ENCODE assay signal across 39 mouse cellular contexts in genomic region chr9:122713836-122714235, GRCm38 (mm10). TPM values are rescaled to one million over a fixed set of nuclear protein-coding genes. Genes with fewer than 3 reads are reported as not detected.
DNase-seq lines count a peak whose midpoint lies in the region; ATAC-seq and TF ChIP-seq lines count a peak whose summit lies in the region.
"Had no signal": no experiment of that assay in that cellular context is flagged by ENCODE, and none has a peak within 500 bp of the region (broad histone marks: within the 10 kb centered on the region; RNA-seq: fewer than 3 reads in every experiment).

No protein-coding gene starts in this region.

- H3K9me3 ChIP-seq in liver, postnatal 0 days (ENCODE audit: low read length): no peaks in the 10 kb centered on the region
- no peaks in the 10 kb centered on the region for H3K9me3 ChIP-seq in liver, embryonic 11.5 days (ENCODE audit: control insufficient read depth, low read length)
- H3K9me3 ChIP-seq: embryonic facial prominence, embryonic 12.5 days; forebrain, embryonic 12.5 days; heart, embryonic 13.5 days; intestine, embryonic 15.5 days; limb, embryonic 12.5 days; midbrain, embryonic 10.5 days; midbrain, embryonic 15.5 days; neural tube, embryonic 12.5 days; stomach, embryonic 15.5 days had no signal

- WGBS in liver, postnatal 0 days (ENCODE audit: insufficient replicate concordance): 49% methylated on average over 2 of the region's 2 CpGs
- 53% methylated on average over 2 of the region's 2 CpGs for WGBS in liver, embryonic 11.5 days

- no peak overlapping the region for H3K27ac ChIP-seq in liver, postnatal 0 days (ENCODE audit: low read depth)
- no peak overlapping the region for H3K27ac ChIP-seq in liver, embryonic 11.5 days (ENCODE audit: low read depth, low read length)
- H3K27ac ChIP-seq: embryonic facial prominence, embryonic 12.5 days; forebrain, embryonic 12.5 days; heart, embryonic 13.5 days; intestine, embryonic 15.5 days; left cerebral cortex, adult 2 months; limb, embryonic 12.5 days; midbrain, embryonic 10.5 days; midbrain, embryonic 15.5 days; neural tube, embryonic 12.5 days; stomach, embryonic 15.5 days had no signal

- H3K4me3 ChIP-seq in liver, postnatal 0 days (ENCODE audit: low read depth, low read length): no peak overlapping the region
- H3K4me3 ChIP-seq in liver, embryonic 11.5 days (ENCODE audit: low read depth, low read length): no peak overlapping the region
- H3K4me3 ChIP-seq: embryonic facial prominence, embryonic 12.5 days; forebrain, embryonic 12.5 days; heart, embryonic 13.5 days; intestine, embryonic 15.5 days; left cerebral cortex, adult 2 months; limb, embryonic 12.5 days; midbrain, embryonic 10.5 days; midbrain, embryonic 15.5 days; neural tube, embryonic 12.5 days; stomach, embryonic 15.5 days had no signal

- no peaks in the 10 kb centered on the region for H3K4me1 ChIP-seq in liver, postnatal 0 days (ENCODE audit: insufficient read depth)
- no peaks in the 10 kb centered on the region for H3K4me1 ChIP-seq in liver, embryonic 11.5 days (replicated peaks; ENCODE audit: control insufficient read depth, insufficient read depth, low read length)
- H3K4me1 ChIP-seq: embryonic facial prominence, embryonic 12.5 days; heart, embryonic 13.5 days; intestine, embryonic 15.5 days; limb, embryonic 12.5 days; neural tube, embryonic 12.5 days; stomach, embryonic 15.5 days had no signal

- ATAC-seq in liver, postnatal 0 days: peak; percentile 54; the same call in 1 of the 2 replicates
- ATAC-seq in liver, embryonic 11.5 days (replicated peaks; ENCODE audit: low FRiP score): no peak
- ATAC-seq: CD4-positive, CD25-positive, alpha-beta regulatory T cell, adult 4 months; hindbrain, embryonic 16.5 days; intestine, embryonic 15.5 days; midbrain, embryonic 15.5 days had no signal

- 0 out of 2 replicates have a peak, but pooled peaks cover 3% of the 10 kb centered on the region for H3K27me3 ChIP-seq in liver, postnatal 0 days (ENCODE audit: insufficient read depth, low read length)
- no peaks in the 10 kb centered on the region for H3K27me3 ChIP-seq in liver, embryonic 11.5 days (replicated peaks; ENCODE audit: control insufficient read depth, insufficient read depth, low read length)
- H3K27me3 ChIP-seq: embryonic facial prominence, embryonic 12.5 days; forebrain, embryonic 12.5 days; intestine, embryonic 15.5 days; limb, embryonic 12.5 days; midbrain, embryonic 15.5 days; neural tube, embryonic 12.5 days; stomach, embryonic 15.5 days had no signal

- TF ChIP-seq CTCF in liver, postnatal 0 days (IDR thresholded peaks at IDR 0.05; ENCODE audit: low read depth): no peak

- no peak overlapping the region for H3K4me2 ChIP-seq in liver, postnatal 0 days (ENCODE audit: low read depth, low read length)
- H3K4me2 ChIP-seq in liver, embryonic 11.5 days: no peak overlapping the region
- H3K4me2 ChIP-seq: embryonic facial prominence, embryonic 12.5 days; forebrain, embryonic 12.5 days; heart, embryonic 13.5 days; intestine, embryonic 15.5 days; limb, embryonic 12.5 days; midbrain, embryonic 15.5 days; neural tube, embryonic 12.5 days; stomach, embryonic 15.5 days had no signal

- peak; percentile 31 for DNase-seq in adrenal gland, postnatal 14 days
- no peak for DNase-seq in adrenal gland, postnatal 10 days
- DNase-seq in liver, postnatal 0 days: no peak
- DNase-seq in liver, embryonic 11.5 days (ENCODE audit: low spot score): no peak
- peak; percentile 85 for DNase-seq in Muller cell, postnatal 12 days (ENCODE audit: inconsistent ontology term)
- DNase-seq in fibroblast of lung, adult 2 months (ENCODE audit: low read depth): peak; percentile 82
- no peak for DNase-seq in ovary, adult 18-20 months (ENCODE audit: low spot score)
- DNase-seq in ovary, postnatal 10 days (ENCODE audit: low spot score): no peak
- DNase-seq: cerebellum, adult 11-12 months; cerebellum, adult 9-11 months; embryo, embryonic 11 days; gastrocnemius, postnatal 10 days; heart, postnatal 14 days; kidney, adult 8-10 months; kidney, postnatal 14 days; retina, postnatal 1 day; right cerebral cortex, postnatal 25 days; thymus, postnatal 14 days had no signal

- H3K9ac ChIP-seq in liver, postnatal 0 days (replicated peaks): no peak overlapping the region
- no peak overlapping the region for H3K9ac ChIP-seq in liver, embryonic 11.5 days (ENCODE audit: low read depth, low read length)
- H3K9ac ChIP-seq: embryonic facial prominence, embryonic 12.5 days; forebrain, embryonic 12.5 days; heart, embryonic 13.5 days; intestine, embryonic 15.5 days; limb, embryonic 12.5 days; midbrain, embryonic 15.5 days; neural tube, embryonic 12.5 days; stomach, embryonic 15.5 days had no signal

- TF ChIP-seq EP300 in liver, postnatal 0 days (IDR thresholded peaks at IDR 0.05; ENCODE audit: low read depth): no peak

- H3K36me3 ChIP-seq in liver, postnatal 0 days (replicated peaks; ENCODE audit: insufficient read depth, low read length): no peaks in the 10 kb centered on the region
- H3K36me3 ChIP-seq in liver, embryonic 11.5 days (ENCODE audit: control insufficient read depth, insufficient read depth, low read length): no peaks in the 10 kb centered on the region
- H3K36me3 ChIP-seq: embryonic facial prominence, embryonic 12.5 days; forebrain, embryonic 12.5 days; heart, embryonic 13.5 days; intestine, embryonic 15.5 days; limb, embryonic 12.5 days; midbrain, embryonic 10.5 days; midbrain, embryonic 15.5 days; neural tube, embryonic 12.5 days; stomach, embryonic 15.5 days had no signal

RNA-seq across cellular contexts. Expression of gene Topaz1, which starts 33.3 kb away (rescaled TPM):
- total RNA-seq in adrenal gland, postnatal 14 days (2021): not detected in 2 replicates
- total RNA-seq in adrenal gland, postnatal 10 days (2021): not detected
- polyA plus RNA-seq in liver, postnatal 0 days (2015; fragmentation: Nextera tagmentation; extraction: Ambion mirVana): not detected in 2 replicates
- polyA plus RNA-seq in liver, embryonic 11.5 days (2014; fragmentation: Nextera tagmentation; extraction: Ambion mirVana): 0.12 TPM in 1 of 2 replicates, not detected in the other
- total RNA-seq: gastrocnemius, postnatal 10 days; heart, adult 8-10 months; heart, postnatal 14 days; layer of hippocampus, adult 18-20 months; layer of hippocampus, postnatal 14 days; left cerebral cortex, adult 2 months; left cerebral cortex, postnatal 25 days; liver, adult 2 months; megakaryocyte progenitor cell, adult 5-6 weeks had no signal
- polyA plus RNA-seq: CD4-positive, CD25-positive, alpha-beta regulatory T cell, adult 4 months; embryonic facial prominence, embryonic 12.5 days; forebrain, embryonic 12.5 days; heart, embryonic 13.5 days; hindbrain, embryonic 11.5 days; hindbrain, embryonic 16.5 days; intestine, embryonic 15.5 days; limb, embryonic 12.5 days; liver, adult 2 months; liver, embryonic 16.5 days; lung, embryonic 16.5 days; midbrain, embryonic 10.5 days; midbrain, embryonic 15.5 days; neural tube, embryonic 12.5 days; stomach, embryonic 15.5 days had no signal

Comparison
In these comparisons a context has a peak if more than half of its experiments do, and no peak if none do; other contexts are left out.
1. DNase-seq: peak in adrenal gland, postnatal 14 days (single experiment), Muller cell, postnatal 12 days (single experiment) and fibroblast of lung, adult 2 months (single experiment); none in adrenal gland, postnatal 10 days (single experiment), liver, postnatal 0 days (single experiment), liver, embryonic 11.5 days (single experiment), ovary, adult 18-20 months (single experiment) and ovary, postnatal 10 days (single experiment).